Mouse (Mus musculus): Measurements from ENCODE around the gene Srebf2.

DNA sequence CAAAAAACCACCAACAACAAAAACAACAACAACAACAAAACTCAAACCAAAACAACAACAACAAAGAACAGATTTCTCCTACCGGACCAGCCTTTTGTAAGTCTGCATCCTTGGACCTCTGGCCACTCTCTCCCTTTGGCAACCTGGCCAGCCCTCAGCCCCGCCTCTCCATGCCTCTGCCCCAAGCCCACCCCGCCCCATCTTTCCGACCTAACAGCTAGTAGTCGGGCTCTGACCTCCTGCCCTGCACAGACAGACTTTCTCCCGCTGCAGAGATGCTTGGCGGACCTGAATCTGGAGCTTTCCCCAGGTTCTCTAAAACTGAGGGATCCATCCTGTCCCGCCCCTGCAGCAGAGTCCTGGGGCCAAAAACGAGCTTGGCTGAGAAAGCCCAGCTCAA lies 71.0 kb downstream of the Srebf2 start:
- TF ChIP-seq EP300 (IDR thresholded peaks at IDR 0.05; ENCODE audit: insufficient read depth, low read depth, low read length) (no peak), POLR2A (IDR thresholded peaks at IDR 0.05; ENCODE audit: insufficient read depth, low read length) (no peak)

All from ES-Bruce4 (cell line).